22 mouse cellular contexts compared by ENCODE assay signal in genomic region chr6:100699986-100700385, GRCm38 (mm10). TPM values are rescaled to one million over a fixed set of nuclear protein-coding genes. Genes with fewer than 3 reads are reported as not detected.
DNase-seq lines count a peak whose midpoint lies in the region; ATAC-seq lines count a peak whose summit lies in the region.
"Had no signal": no experiment of that assay in that cellular context is flagged by ENCODE, and none has a peak within 500 bp of the region (broad histone marks: within the 10 kb centered on the region; RNA-seq: fewer than 3 reads in every experiment).

No protein-coding gene starts in this region.

- H3K27me3 ChIP-seq in forebrain, embryonic 11.5 days (ENCODE audit: control insufficient read depth, insufficient read depth, low read length) = peaks cover 8% of the 10 kb centered on the region
- H3K27me3 ChIP-seq in forebrain, embryonic 16.5 days (replicated peaks; ENCODE audit: control insufficient read depth, insufficient read depth, low read length) = peaks cover 7% of the 10 kb centered on the region; the same call in 1 of the 2 replicates
- H3K27me3 ChIP-seq in heart, embryonic 10.5 days (ENCODE audit: insufficient read depth, poor library complexity, severe bottlenecking) = peaks cover 25% of the 10 kb centered on the region
- peaks cover 18% of the 10 kb centered on the region for H3K27me3 ChIP-seq in limb, embryonic 10.5 days (ENCODE audit: low read depth, poor library complexity, severe bottlenecking)
- H3K27me3 ChIP-seq: CH12.LX, Patski had no signal

- H3K4me2 ChIP-seq in forebrain, embryonic 11.5 days (ENCODE audit: low read depth, low read length, severe bottlenecking) = no peak overlapping the region
- no peak overlapping the region for H3K4me2 ChIP-seq in forebrain, embryonic 16.5 days (ENCODE audit: low read length)
- H3K4me2 ChIP-seq: embryonic facial prominence, embryonic 12.5 days; forebrain, embryonic 12.5 days had no signal

- H3K36me3 ChIP-seq in forebrain, embryonic 11.5 days (ENCODE audit: control insufficient read depth, insufficient read depth, low read length) = no peaks in the 10 kb centered on the region
- no peaks in the 10 kb centered on the region for H3K36me3 ChIP-seq in forebrain, embryonic 16.5 days (ENCODE audit: control insufficient read depth, insufficient read depth)
- H3K36me3 ChIP-seq in heart, embryonic 10.5 days = no peaks in the 10 kb centered on the region
- no peaks in the 10 kb centered on the region for H3K36me3 ChIP-seq in limb, embryonic 10.5 days
- H3K36me3 ChIP-seq: embryonic facial prominence, embryonic 10.5 days; embryonic facial prominence, embryonic 12.5 days; forebrain, embryonic 12.5 days; G1E had no signal

- no peaks in the 10 kb centered on the region for H3K9me3 ChIP-seq in forebrain, embryonic 11.5 days (ENCODE audit: control insufficient read depth, low read length)
- no peaks in the 10 kb centered on the region for H3K9me3 ChIP-seq in forebrain, embryonic 16.5 days (ENCODE audit: control insufficient read depth, low read length)
- H3K9me3 ChIP-seq in heart, embryonic 10.5 days = no peaks in the 10 kb centered on the region
- no peaks in the 10 kb centered on the region for H3K9me3 ChIP-seq in limb, embryonic 10.5 days (replicated peaks)
- H3K9me3 ChIP-seq: embryonic facial prominence, embryonic 10.5 days; embryonic facial prominence, embryonic 12.5 days; forebrain, embryonic 12.5 days had no signal

- no peak overlapping the region for H3K27ac ChIP-seq in forebrain, embryonic 11.5 days (ENCODE audit: low read depth, low read length)
- no peak overlapping the region for H3K27ac ChIP-seq in forebrain, embryonic 16.5 days (ENCODE audit: low read length)
- H3K27ac ChIP-seq in heart, embryonic 10.5 days = no peak overlapping the region
- no peak overlapping the region for H3K27ac ChIP-seq in limb, embryonic 10.5 days
- H3K27ac ChIP-seq: embryonic facial prominence, embryonic 10.5 days; embryonic facial prominence, embryonic 12.5 days; forebrain, embryonic 12.5 days had no signal

- ATAC-seq in forebrain, embryonic 11.5 days (replicated peaks; ENCODE audit: low FRiP score) = no peak
- ATAC-seq in forebrain, embryonic 16.5 days = no peak
- ATAC-seq: activated CD4-positive, CD25-positive, alpha-beta regulatory T cell, adult 4 months; CD4-positive, CD25-positive, alpha-beta regulatory T cell, adult 4 months; forebrain, embryonic 14.5 days; forebrain, postnatal 0 days; Patski had no signal

- peak; percentile 30 for DNase-seq in forebrain, embryonic 11.5 days (ENCODE audit: low spot score)
- DNase-seq in heart, embryonic 10.5 days (ENCODE audit: low spot score) = peak; percentile 67
- no peak for DNase-seq in heart, postnatal 4 days
- peak; percentile 10 for DNase-seq in limb, embryonic 10.5 days (ENCODE audit: low spot score)
- DNase-seq: adrenal gland, adult 8-10 months; adrenal gland, postnatal 14 days; adrenal gland, postnatal 36 days; B cell, adult 2 months; cerebellum, adult 11-12 months; cerebellum, adult 9-10 months; cerebellum, postnatal 25 days; forebrain, postnatal 0 days had no signal

- 80% methylated on average over 5 of the region's 5 CpGs for WGBS in forebrain, embryonic 11.5 days
- 79% methylated on average over 5 of the region's 5 CpGs for WGBS in forebrain, embryonic 16.5 days
- 76% methylated on average over 5 of the region's 5 CpGs for WGBS in heart, embryonic 10.5 days
- 80% methylated on average over 5 of the region's 5 CpGs for WGBS in limb, embryonic 10.5 days

- H3K4me1 ChIP-seq in forebrain, embryonic 11.5 days (replicated peaks; ENCODE audit: control insufficient read depth, insufficient read depth, low read length) = peaks cover 2% of the 10 kb centered on the region; the same call in 1 of the 2 replicates
- peaks cover 5% of the 10 kb centered on the region for H3K4me1 ChIP-seq in forebrain, embryonic 16.5 days (replicated peaks; ENCODE audit: control insufficient read depth, insufficient read depth, low read length)
- peaks cover 8% of the 10 kb centered on the region for H3K4me1 ChIP-seq in heart, embryonic 10.5 days
- peaks cover 11% of the 10 kb centered on the region for H3K4me1 ChIP-seq in limb, embryonic 10.5 days

- no peak overlapping the region for H3K4me3 ChIP-seq in forebrain, embryonic 11.5 days (ENCODE audit: low read depth, low read length)
- no peak overlapping the region for H3K4me3 ChIP-seq in forebrain, embryonic 16.5 days (replicated peaks; ENCODE audit: low read length)
- no peak overlapping the region for H3K4me3 ChIP-seq in heart, embryonic 10.5 days
- H3K4me3 ChIP-seq in limb, embryonic 10.5 days = no peak overlapping the region
- H3K4me3 ChIP-seq: embryonic facial prominence, embryonic 10.5 days; embryonic facial prominence, embryonic 12.5 days; forebrain, embryonic 12.5 days had no signal

- no peak overlapping the region for H3K9ac ChIP-seq in forebrain, embryonic 11.5 days (ENCODE audit: low read length)
- no peak overlapping the region for H3K9ac ChIP-seq in forebrain, embryonic 16.5 days (replicated peaks; ENCODE audit: low read depth, low read length)
- H3K9ac ChIP-seq: embryonic facial prominence, embryonic 12.5 days; forebrain, embryonic 12.5 days; forebrain, postnatal 0 days had no signal

RNA-seq across cellular contexts. Expression of gene Gxylt2, which starts 4.5 kb away (rescaled TPM):
- 2.8 and 3.2 TPM in 2 replicates for polyA plus RNA-seq in forebrain, embryonic 11.5 days (2014; fragmentation: Nextera tagmentation; extraction: Ambion mirVana)
- polyA plus RNA-seq in forebrain, embryonic 16.5 days (2015; fragmentation: Nextera tagmentation; extraction: Ambion mirVana) = 0.60 and 1.0 TPM in 2 replicates
- 0.74 and 1.3 TPM in 2 replicates for polyA plus RNA-seq in heart, embryonic 10.5 days (2016; fragmentation: Nextera tagmentation; extraction: Ambion mirVana)
- 1 to 10 TPM; 9.2 to 9.6 TPM for total RNA-seq in heart, postnatal 4 days (2021)
- 2.4 and 4.4 TPM in 2 replicates for polyA plus RNA-seq in limb, embryonic 10.5 days (2016; fragmentation: Nextera tagmentation; extraction: Ambion mirVana)
- polyA plus RNA-seq: G1E had no signal

RNA-seq across cellular contexts. Expression of gene Shq1, which starts 29.0 kb away (rescaled TPM):
- 17.6 and 19.2 TPM in 2 replicates for polyA plus RNA-seq in forebrain, embryonic 11.5 days (2014; fragmentation: Nextera tagmentation; extraction: Ambion mirVana)
- 13.3 and 14.3 TPM in 2 replicates for polyA plus RNA-seq in forebrain, embryonic 16.5 days (2015; fragmentation: Nextera tagmentation; extraction: Ambion mirVana)
- polyA plus RNA-seq in heart, embryonic 10.5 days (2016; fragmentation: Nextera tagmentation; extraction: Ambion mirVana) = 15.4 and 17.8 TPM in 2 replicates
- total RNA-seq in heart, postnatal 4 days (2021) = 1 to 10 TPM; 5.3 to 5.4 TPM
- polyA plus RNA-seq in limb, embryonic 10.5 days (2016; fragmentation: Nextera tagmentation; extraction: Ambion mirVana) = 21.8 and 22.9 TPM in 2 replicates
